Mouse (Mus musculus): ENCODE results near the gene Tnfrsf19.

DNA sequence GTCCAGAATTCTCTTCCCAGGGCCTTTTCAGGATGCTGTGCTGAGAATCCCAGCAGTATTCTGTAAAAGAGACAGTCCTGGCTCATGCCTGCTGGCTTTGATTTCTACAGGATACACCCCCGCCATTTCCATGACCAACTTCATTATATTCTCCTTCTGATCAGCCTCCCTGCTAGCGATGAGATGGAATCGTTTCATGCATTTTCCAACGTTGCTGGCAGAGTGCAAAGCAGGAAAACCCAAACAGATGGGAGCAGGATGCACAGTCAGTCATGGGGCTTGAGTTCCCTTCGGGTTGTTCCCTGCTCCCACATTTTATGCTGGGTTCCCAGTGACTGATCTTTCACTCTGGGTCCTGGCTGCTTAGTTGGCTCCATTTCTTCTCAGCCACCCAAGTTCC lies 44.7 kb upstream of the Tnfrsf19 start:
- TF ChIP-seq CTCF (IDR thresholded peaks at IDR 0.05; ENCODE audit: borderline replicate concordance, extremely low read depth, insufficient read depth, insufficient read length), result no peak
- no peak for TF ChIP-seq POLR2A (IDR thresholded peaks at IDR 0.05; ENCODE audit: borderline replicate concordance, extremely low read depth, insufficient read depth, insufficient read length, poor library complexity, severe bottlenecking)
